Mouse (Mus musculus): Measurements from ENCODE around the gene Lcn10.

DNA sequence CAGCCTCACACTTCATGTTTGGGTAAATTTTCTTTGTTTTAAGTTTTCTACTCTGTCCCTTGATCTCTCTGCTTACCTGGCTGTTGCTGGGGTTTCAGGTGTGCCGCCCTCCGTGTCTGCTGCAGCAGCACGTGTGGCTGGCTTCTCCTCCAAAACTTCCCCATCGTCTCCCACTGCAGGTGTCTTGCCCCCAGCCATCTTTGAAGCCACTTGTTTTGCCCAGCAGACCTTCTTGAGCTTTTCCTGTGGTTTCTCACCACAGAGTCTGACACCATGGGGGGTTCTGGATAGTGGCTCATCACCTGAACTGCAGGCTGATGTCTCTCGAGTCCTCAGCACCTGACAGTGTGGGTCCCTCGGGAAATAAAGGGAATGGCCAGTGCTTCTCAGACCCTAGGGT is 3.0 kb upstream of the Lcn10 start:
- TF ChIP-seq CTCF (IDR thresholded peaks at IDR 0.05; ENCODE audit: borderline replicate concordance, extremely low read depth, insufficient read depth, insufficient read length) (no peak), POLR2A (IDR thresholded peaks at IDR 0.05; ENCODE audit: borderline replicate concordance, extremely low read depth, insufficient read depth, insufficient read length, poor library complexity, severe bottlenecking) (no peak)

Measured in brain, embryonic 14.5 days (tissue).